Mouse (Mus musculus) urinary bladder, adult 18-20 months (tissue): ENCODE data around the gene Ipo7.

Experiments used
- DNase-seq, 2 experiments: peaks; one replicate each; pipeline ENCODE4 v3.0.0; 2022; ENCODE audit warnings: low spot score in 2 of 2, mixed read lengths in 2 of 2

Ipo7 gene

GRCm38 (mm10) chr7:110101266-110101665 lies 83.2 kb downstream of the Ipo7 start:
- DNase-seq = no peak

- DNase-seq = no peak
Observed at GRCm38 (mm10) chr7:110105041-110105440, 87.0 kb downstream of the Ipo7 start.
